Mouse (Mus musculus) neural tube, embryonic 11.5 days (tissue): ENCODE results near the gene Cmc2. TPM values are rescaled to one million over a fixed set of nuclear protein-coding genes. Genes with fewer than 3 reads are reported as not detected.

Experiments used
- ATAC-seq: fragments of 200-750 bp; cut with Nextera tagmentation; 2 replicates; pipeline ENCODE4 v1.8.0; 2017; ENCODE audit warnings: moderate number of reproducible peaks, mild to moderate bottlenecking, moderate TSS enrichment, moderate library complexity; ENCODE audit not compliant: insufficient read depth, low FRiP score, low TSS enrichment
- DNase-seq: peaks from one replicate; pipeline ENCODE4 v3.0.0-alpha.2; 2015; ENCODE audit warnings: low spot score
- H3K27ac ChIP-seq: fragments of 300-500 bp; sonication (generic); 2 replicates; pipeline ENCODE4 v1.5.1; 2014; ENCODE audit warnings: low read depth, mild to moderate bottlenecking, low read length
- H3K27me3 ChIP-seq: fragments of 300-500 bp; sonication (generic); 2 replicates; pipeline ENCODE4 v1.6.1; 2014; ENCODE audit warnings: mild to moderate bottlenecking, low read length, mixed read lengths; ENCODE audit not compliant: control insufficient read depth, insufficient read depth
- H3K36me3 ChIP-seq: fragments of 300-500 bp; sonication (generic); 2 replicates; pipeline ENCODE4 v1.6.1; 2014; ENCODE audit warnings: mild to moderate bottlenecking, low read length, moderate library complexity, mixed read lengths; ENCODE audit not compliant: control insufficient read depth, insufficient read depth
- H3K4me1 ChIP-seq: fragments of 300-500 bp; sonication (generic); 2 replicates; pipeline ENCODE4 v1.6.1; 2014; ENCODE audit warnings: low read length, mixed read lengths; ENCODE audit not compliant: control insufficient read depth, insufficient read depth
- H3K4me2 ChIP-seq: fragments of 300-500 bp; sonication (generic); 2 replicates; pipeline ENCODE4 v1.6.1; 2014; ENCODE audit warnings: low read depth, mild to moderate bottlenecking, moderate library complexity
- H3K4me3 ChIP-seq: fragments of 300-500 bp; sonication (generic); 2 replicates; pipeline ENCODE4 v1.5.1; 2014; ENCODE audit warnings: low read depth, low read length
- H3K9ac ChIP-seq: fragments of 300-500 bp; sonication (generic); 2 replicates; pipeline ENCODE4 v1.6.1; 2014; ENCODE audit warnings: mild to moderate bottlenecking, low read length
- H3K9me3 ChIP-seq: fragments of 300-500 bp; sonication (generic); 2 replicates; pipeline ENCODE4 v1.6.1; 2016; ENCODE audit warnings: low read length; ENCODE audit not compliant: control insufficient read depth
- WGBS: fragments of 180-500 bp; shearing (Covaris S2); extraction: QIAGEN DNeasy Blood & Tissue Kit; methylation state at CpG from one replicate; pipeline ENCODE4 v1.1.7; 2014; 5-methylcytosine and 5-hydroxymethylcytosine counted together
- polyA plus RNA-seq: library from polyadenylated mRNA; unstranded; fragments of >200 nt; fragmentation: Nextera tagmentation; extraction: Ambion mirVana; gene quantifications from 2 replicates; pipeline ENCODE4 v1.2.1, GENCODE M21; 2014

The Cmc2 gene
- polyA plus RNA-seq, 1 experiment from 2014 or later = 66.9 TPM

DNA sequence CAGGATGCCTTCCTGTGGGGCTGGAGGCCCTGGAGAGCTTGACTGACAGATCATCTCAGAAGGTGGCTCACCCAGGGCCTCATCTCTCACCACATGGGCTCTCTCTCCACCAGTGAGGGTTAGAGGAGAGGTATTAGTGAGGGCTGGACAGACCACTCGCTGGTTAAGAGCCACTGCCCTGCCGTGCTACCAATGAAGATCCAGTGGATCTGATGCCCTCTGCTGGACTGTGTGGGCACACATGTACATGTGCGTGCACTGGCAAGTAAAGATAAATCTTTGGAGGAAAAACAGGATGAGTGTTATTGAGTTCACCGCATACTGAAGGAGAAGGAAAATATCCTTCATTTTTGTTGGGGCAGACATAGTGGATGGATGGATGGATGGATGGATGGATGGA, 52.6 kb downstream of the Cmc2 start:
- DNase-seq (peak; percentile 64), ATAC-seq (peak; percentile 60; the same call in 1 of the 2 replicates)
- Histone ChIP-seq H3K4me3 (no peak overlapping the region), H3K9me3 (no peaks in the 10 kb centered on the region), H3K36me3 (no peaks in the 10 kb centered on the region), H3K27ac (no peak overlapping the region), H3K4me2 (no peak overlapping the region), H3K9ac (no peak overlapping the region), H3K4me1 (no peaks in the 10 kb centered on the region), H3K27me3 (no peaks in the 10 kb centered on the region)
- WGBS = 54% methylated on average over 4 of the region's 4 CpGs

DNA sequence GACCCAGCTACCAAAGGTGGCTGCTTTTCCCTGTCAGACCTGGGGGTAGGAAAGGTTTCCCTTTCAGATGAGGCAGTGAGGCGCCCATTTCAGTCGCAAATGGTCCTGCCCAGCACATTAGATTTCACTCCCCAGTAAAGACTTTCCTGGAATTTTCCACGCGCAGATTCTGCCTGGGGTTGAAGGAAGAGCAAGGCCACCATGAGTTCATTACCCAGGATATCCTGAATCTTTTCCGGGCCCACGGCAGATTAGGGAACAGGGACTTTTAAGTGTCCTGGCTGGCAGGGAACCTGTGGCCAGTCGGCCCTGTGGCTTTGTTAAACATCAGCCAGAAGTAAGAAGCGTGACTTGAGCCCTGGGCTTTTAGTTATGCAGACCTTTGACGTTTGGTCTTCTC, 53.9 kb downstream of the Cmc2 start:
- Histone ChIP-seq H3K36me3 (no peaks in the 10 kb centered on the region), H3K9me3 (no peaks in the 10 kb centered on the region), H3K4me1 (no peaks in the 10 kb centered on the region), H3K4me2 (no peak overlapping the region), H3K27ac (no peak overlapping the region), H3K9ac (no peak overlapping the region), H3K4me3 (no peak overlapping the region), H3K27me3 (no peaks in the 10 kb centered on the region)
- no peak for DNase-seq
- WGBS = 80% methylated on average over 9 of the region's 9 CpGs
- no peak for ATAC-seq

DNA sequence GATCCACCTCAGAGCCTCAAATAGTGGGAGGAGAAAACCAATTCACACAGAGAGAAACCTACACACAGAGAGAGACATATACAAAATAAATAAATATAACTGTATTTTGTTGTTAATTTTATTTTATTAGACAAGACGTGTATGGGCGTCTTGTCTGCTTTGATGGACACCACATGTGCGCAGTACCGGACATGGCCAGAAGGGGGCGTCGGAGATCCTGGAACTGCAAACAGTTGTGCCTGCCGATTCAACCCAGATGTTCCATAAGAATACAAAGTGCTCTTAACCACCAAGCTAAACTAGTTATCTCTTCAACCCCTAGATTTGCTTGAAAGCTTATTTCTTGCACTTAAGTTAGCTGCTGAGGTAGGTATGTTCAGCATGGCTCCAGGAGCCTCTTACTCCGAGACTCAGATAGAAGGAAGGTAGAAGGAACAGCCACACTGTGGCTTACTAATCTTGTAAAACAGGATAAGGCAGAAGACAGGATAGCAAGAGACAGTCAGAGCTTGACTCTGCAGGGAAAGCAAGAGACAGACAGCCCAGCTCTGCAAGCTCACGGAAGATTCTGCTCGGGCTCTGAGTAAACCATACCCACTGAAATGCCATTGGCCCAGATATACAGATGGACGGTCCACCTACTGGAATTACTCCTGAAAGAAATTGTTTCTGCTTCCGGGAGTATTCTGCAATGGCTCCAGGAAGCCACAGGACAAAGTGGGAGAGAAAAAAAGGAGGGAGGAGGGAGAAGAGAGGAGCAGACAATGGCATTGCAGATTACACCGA, 54.9 kb downstream of the Cmc2 start:
- H3K4me1 ChIP-seq = no peaks in the 10 kb centered on the region
- H3K27ac ChIP-seq = no peak overlapping the region
- 75% methylated on average over 13 of the region's 13 CpGs for WGBS
- H3K27me3 ChIP-seq = no peaks in the 10 kb centered on the region
- H3K4me2 ChIP-seq = no peak overlapping the region
- ATAC-seq = no peak
- H3K4me3 ChIP-seq = no peak overlapping the region
- no peak for DNase-seq
- no peak overlapping the region for H3K9ac ChIP-seq
- no peaks in the 10 kb centered on the region for H3K36me3 ChIP-seq
- H3K9me3 ChIP-seq = no peaks in the 10 kb centered on the region

DNA sequence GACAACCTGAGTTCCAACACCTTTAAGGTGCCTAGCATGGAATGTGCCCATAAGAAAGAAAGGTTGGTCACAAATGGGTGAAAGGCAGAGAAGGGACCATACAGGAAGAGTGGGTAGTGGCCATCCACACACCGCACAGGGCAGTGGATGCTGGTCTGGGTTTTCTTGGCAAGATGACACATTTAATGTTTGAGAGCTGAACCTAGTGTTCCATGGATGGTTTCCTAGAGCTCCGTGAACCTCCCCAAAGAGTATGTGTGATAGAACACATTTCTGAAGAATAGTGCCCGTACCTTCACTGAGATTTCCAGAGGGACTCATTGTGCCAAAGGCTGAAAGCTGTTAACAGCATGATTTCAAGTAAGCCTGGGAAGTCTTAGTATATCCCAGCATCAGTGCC, 56.7 kb downstream of the Cmc2 start:
- no peaks in the 10 kb centered on the region for H3K36me3 ChIP-seq
- DNase-seq (no peak), ATAC-seq (no peak)
- H3K27ac ChIP-seq = no peak overlapping the region
- no peaks in the 10 kb centered on the region for H3K4me1 ChIP-seq
- H3K4me2 ChIP-seq = no peak overlapping the region
- no peaks in the 10 kb centered on the region for H3K9me3 ChIP-seq
- no peak overlapping the region for H3K4me3 ChIP-seq
- H3K27me3 ChIP-seq = no peaks in the 10 kb centered on the region
- H3K9ac ChIP-seq = no peak overlapping the region
- WGBS = 90% methylated on average over 3 of the region's 3 CpGs

DNA sequence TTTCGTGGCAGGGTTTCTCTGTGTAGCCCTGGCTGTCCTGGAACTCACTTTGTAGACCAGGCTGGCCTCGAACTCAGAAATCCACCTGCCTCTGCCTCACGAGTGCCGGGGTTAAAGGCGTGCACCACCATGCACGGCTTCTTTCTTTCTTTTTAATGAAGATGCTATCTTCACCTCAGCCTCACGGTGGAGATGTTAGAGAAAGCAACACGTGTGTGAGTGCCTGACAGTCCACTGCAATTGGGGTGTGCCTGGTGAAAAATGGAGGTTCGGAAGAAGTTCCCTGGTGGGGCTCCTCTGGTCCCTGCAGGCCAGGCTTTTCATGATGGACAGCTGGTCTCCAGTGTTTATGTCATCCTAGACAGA, 57.2 kb downstream of the Cmc2 start:
- Histone ChIP-seq H3K4me1 (no peaks in the 10 kb centered on the region), H3K4me2 (no peak overlapping the region), H3K9me3 (no peaks in the 10 kb centered on the region), H3K27me3 (no peaks in the 10 kb centered on the region), H3K36me3 (no peaks in the 10 kb centered on the region), H3K27ac (no peak overlapping the region), H3K9ac (no peak overlapping the region), H3K4me3 (no peak overlapping the region)
- DNase-seq (no peak), ATAC-seq (no peak)
- WGBS = 62% methylated on average over 9 of the region's 9 CpGs

DNA sequence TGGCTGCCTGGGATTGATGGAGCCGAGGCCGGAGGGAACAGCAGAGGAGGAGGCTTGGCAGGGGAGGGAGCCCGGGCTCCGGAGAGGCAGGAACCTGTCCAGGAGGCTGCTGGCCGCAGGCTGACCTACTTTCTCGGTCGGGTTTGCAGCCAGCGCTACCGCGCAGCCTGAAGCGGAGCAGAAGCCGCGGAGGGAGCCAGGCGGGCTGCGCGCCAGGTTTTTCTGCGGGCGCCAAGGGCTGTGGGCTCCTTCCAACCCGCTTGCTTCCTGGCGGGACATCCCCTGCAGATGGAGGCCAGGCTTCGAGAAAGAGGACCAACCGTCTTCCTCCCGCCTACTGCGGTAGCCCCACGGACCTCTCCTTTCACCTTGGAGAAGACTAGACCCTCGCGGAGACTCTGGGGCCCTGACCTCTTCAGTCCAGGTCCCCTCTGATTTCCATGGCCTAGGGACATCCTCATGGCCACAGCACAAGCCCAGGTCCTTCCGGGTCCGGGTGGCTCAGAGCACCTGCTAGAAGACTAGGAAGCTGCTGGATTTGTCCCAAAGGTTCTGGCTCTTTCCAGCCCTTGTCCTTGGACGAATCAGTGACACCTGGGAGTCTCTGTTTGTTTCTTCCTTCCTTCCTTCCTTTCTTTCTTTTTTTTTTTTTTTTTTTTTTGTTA, 57.8 kb downstream of the Cmc2 start:
- DNase-seq (peak; percentile 57), ATAC-seq (no peak)
- Histone ChIP-seq H3K4me1 (no peaks in the 10 kb centered on the region), H3K27ac (no peak overlapping the region), H3K4me3 (peak overlapping the region; percentile 27), H3K9ac (peak overlapping the region; percentile 42), H3K27me3 (no peaks in the 10 kb centered on the region), H3K4me2 (peak overlapping the region; percentile 55), H3K9me3 (no peaks in the 10 kb centered on the region), H3K36me3 (no peaks in the 10 kb centered on the region)
- 4% methylated on average over 29 of the region's 30 CpGs for WGBS

DNA sequence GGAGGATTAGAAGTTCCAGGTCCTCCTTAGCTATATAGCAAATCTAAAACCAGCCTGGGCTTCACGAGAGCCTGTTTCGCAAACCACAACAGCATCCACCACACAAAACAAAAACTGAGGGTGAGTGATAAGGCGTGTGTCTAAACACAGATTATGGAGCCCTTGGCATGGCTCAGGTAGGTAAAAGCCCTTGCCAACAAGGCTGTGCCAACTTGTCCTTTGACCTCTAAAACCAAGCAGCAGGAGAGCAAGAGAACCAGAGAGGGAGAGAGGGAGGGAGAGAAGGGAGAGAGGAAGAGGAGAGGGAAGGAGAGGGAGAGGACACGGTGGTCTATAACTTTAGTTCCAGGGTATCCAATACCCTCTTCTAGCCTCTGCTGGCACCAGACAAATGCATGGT, 59.1 kb downstream of the Cmc2 start:
- DNase-seq = no peak
- H3K9me3 ChIP-seq = no peaks in the 10 kb centered on the region
- H3K4me2 ChIP-seq = no peak overlapping the region
- H3K36me3 ChIP-seq = no peaks in the 10 kb centered on the region
- no peaks in the 10 kb centered on the region for H3K4me1 ChIP-seq
- no peak overlapping the region for H3K9ac ChIP-seq
- ATAC-seq = no peak
- WGBS = 85% methylated on average over 4 of the region's 4 CpGs
- no peak overlapping the region for H3K4me3 ChIP-seq
- no peaks in the 10 kb centered on the region for H3K27me3 ChIP-seq
- no peak overlapping the region for H3K27ac ChIP-seq

DNA sequence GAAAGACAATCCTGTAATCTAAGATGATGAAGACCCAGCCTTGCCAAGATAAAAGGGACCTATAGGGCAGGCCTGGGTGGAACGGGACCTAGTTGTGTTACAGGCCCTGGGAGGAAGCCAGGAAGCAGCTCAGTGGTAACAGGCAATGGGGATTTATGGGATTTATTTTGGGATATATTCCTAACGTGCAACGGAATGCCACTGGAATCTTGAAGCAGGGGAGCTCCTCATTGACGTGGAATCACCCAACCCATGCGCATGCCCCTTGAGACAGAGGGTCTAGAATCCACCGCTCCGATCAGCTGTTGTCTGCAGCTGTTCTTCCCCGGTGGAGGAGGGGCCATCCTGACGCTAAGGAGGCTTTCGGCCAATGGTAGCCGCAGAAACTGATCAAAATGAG, 69.2 kb downstream of the Cmc2 start:
- Histone ChIP-seq H3K27me3 (no peaks in the 10 kb centered on the region), H3K4me2 (no peak overlapping the region), H3K27ac (no peak overlapping the region), H3K9me3 (no peaks in the 10 kb centered on the region), H3K9ac (no peak overlapping the region), H3K4me3 (no peak overlapping the region), H3K4me1 (no peaks in the 10 kb centered on the region), H3K36me3 (no peaks in the 10 kb centered on the region)
- WGBS = 84% methylated on average over 11 of the region's 11 CpGs
- ATAC-seq (no peak), DNase-seq (no peak)

DNA sequence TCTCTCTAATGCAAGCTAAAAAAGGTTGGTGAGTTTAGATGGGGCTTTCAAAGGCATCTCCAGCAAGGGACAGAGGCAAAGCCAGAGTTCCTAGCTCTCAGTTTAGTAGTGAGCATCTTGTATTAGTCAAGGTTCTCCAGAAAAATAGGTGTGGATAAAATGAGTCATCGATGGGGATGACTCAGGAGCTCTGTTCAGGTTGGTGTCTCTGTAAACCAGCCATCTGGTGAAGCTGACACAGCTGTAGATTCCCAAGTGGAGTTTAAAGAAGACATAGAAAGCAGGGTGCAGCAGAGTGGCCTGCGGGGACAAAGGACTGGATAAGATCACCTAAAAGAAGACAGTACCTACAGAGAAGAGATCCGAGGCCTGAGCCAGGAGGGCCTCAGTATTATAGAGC, 73.2 kb downstream of the Cmc2 start:
- DNase-seq (no peak), ATAC-seq (no peak)
- Histone ChIP-seq H3K4me1 (no peaks in the 10 kb centered on the region), H3K27ac (no peak overlapping the region), H3K9me3 (no peaks in the 10 kb centered on the region), H3K36me3 (no peaks in the 10 kb centered on the region), H3K9ac (no peak overlapping the region), H3K4me3 (no peak overlapping the region), H3K27me3 (no peaks in the 10 kb centered on the region), H3K4me2 (no peak overlapping the region)
- WGBS = 92% methylated on average over 3 of the region's 3 CpGs
